Mouse (Mus musculus): ENCODE results near the gene N6amt1.

DNA sequence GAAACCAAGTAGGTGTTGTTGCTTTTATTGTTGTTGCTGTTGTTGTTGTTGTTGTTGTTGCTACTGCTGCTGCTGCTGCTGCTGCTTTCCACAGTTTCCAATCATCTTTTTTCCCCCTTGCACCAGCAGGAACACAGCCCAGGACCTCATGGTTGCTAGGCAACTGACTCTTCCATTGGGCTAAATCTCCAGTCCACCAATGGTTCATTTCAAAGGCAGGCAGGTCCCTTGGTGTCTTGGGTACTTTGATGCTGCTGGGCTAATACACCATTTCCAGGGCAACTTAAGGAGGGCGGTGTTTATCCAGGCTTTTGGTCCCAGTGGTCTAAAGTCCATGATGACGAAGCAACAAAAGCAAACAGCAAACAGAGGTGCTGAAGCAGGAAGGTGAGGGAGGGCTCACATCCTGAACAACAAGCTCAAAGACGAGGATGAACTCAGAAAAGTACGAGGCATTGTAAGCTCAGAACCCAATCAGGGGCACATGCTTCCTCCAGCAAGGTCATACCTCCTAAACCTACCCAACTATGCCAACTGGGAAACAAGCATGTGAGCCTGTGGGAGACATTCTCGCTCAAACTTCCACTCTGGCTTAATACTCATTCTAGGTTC is 35.7 kb upstream of the N6amt1 start:
- TF ChIP-seq CTCF (IDR thresholded peaks at IDR 0.05; ENCODE audit: extremely low read depth, insufficient read depth, low read length): no peak
- TF ChIP-seq POLR2A (IDR thresholded peaks at IDR 0.05; ENCODE audit: extremely low read depth, insufficient read depth, low read length): no peak
